Mouse (Mus musculus): ENCODE measurements around the gene Ccnd1.
A peak's percentile ranks its signal among the peaks of the same experiment; 100 is the strongest.

- TF ChIP-seq POLR2A (IDR thresholded peaks at IDR 0.05; ENCODE audit: borderline replicate concordance, extremely low read depth, low read depth, low read length) (peak; percentile 71; the same call in 1 of the 2 replicates), CTCF (IDR thresholded peaks at IDR 0.05; ENCODE audit: insufficient read depth, low read length) (0 out of 2 replicates have a peak, but pooled peaks have one; percentile 8)
Measured at GRCm38 (mm10) chr7:144939344-144940002, at the start of gene Ccnd1.
